Mouse (Mus musculus) erythroblast, adult 5-6 weeks (primary cell): Measurements from ENCODE around the gene Aipl1. TPM values are rescaled to one million over a fixed set of nuclear protein-coding genes. Genes with fewer than 3 reads are reported as not detected.
"Not testable (repeated sequence)": the region's sequence is repeated elsewhere in the genome, so short reads cannot be mapped to it uniquely, and the experiment has no call there.

Source experiments
- ATAC-seq: replicated peaks from 2 replicates; pipeline ENCODE4 v1.8.0; 2016; ENCODE audit warnings: moderate number of reproducible peaks, mild to moderate bottlenecking, moderate TSS enrichment, inconsistent platforms; ENCODE audit not compliant: poor library complexity, low FRiP score, severe bottlenecking
- total RNA-seq, 2 experiments: library from RNA; stranded (forward) in 1 of 2; stranded (reverse) in 1 of 2; fragments of 150-400 nt in 1 of 2; fragments of 200-764, 138-1000 nt in 1 of 2; gene quantifications; 2 replicates each; pipeline versions ENCODE4 v1.2.3 to v1.2.4; 2015 to 2017; ENCODE audit warnings: low replicate concordance in 2 of 2

Aipl1 gene
- total RNA-seq, 2 experiments from 2014 or later, result not detected

- ATAC-seq, result no peak
These were observed 14.5 kb downstream of the Aipl1 start for GRCm38 (mm10) chr11:72022827-72023226.

DNA sequence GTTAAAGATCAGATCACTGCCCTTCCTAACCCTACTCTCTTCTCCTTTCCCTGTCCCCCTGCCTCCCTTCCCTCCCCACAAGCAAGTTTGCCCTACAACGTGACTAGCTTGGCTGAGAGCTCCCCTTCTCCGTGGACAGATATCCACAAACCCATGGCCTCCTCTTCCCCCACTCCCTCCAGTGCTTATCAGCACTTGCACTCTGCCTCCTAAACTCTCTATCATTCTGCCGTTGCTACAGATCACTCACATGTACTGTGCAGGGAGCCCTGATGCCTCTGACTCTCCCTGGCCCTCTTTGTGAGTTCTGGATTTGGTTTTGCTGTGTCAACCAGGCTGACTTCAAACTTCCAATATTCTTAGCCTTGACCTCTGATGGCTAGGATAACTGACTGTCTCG is 16.3 kb downstream of the Aipl1 start:
- ATAC-seq, result no peak

GRCm38 (mm10) chr11:72017253-72017601 is 20.1 kb downstream of the Aipl1 start:
- no peak for ATAC-seq

- no peak for ATAC-seq
These were observed 20.6 kb downstream of the Aipl1 start for GRCm38 (mm10) chr11:72016518-72017252.

GRCm38 (mm10) chr11:72014674-72015073 is 22.6 kb downstream of the Aipl1 start:
- no peak for ATAC-seq

- ATAC-seq, result no peak
These were observed 25.4 kb downstream of the Aipl1 start for GRCm38 (mm10) chr11:72011955-72012354.

DNA sequence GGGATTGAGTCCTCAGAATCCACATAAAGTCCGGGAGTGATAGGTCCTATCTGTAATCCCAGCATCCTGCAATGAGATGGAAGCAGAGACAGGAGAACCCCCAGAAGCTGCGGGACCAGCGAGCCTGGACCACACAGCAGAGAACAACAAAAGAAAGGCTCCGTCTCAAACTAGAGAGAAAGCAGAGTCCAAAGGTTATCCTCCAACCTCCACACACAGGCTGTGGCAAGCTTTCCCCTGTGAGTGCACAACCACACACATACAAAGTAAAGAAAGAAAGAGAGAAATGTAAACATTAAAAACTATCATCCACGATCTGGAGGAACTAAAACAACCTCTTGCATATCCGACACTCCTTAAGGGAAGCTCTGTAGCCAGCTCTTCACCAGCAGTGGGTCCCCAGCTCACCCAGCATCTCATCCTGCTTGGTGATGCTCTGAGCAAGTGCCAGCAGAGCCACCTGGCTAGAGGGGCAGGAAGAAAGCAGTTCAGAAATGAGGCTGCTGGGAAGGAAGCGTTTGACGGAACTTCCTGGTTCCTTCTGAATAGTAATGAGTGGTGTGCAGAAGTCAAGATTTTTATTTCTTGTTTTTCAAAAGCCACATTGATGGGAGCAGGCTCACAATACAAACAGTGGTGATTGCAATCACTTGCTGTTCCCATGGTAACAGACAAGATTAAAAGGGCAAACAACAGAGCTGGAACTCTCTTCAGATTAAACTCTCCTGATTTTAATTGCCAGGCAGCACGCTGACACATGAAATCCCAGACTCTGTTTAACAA is 26.2 kb downstream of the Aipl1 start:
- ATAC-seq, result no peak

GRCm38 (mm10) chr11:72010367-72010766 is 26.9 kb downstream of the Aipl1 start:
- no peak for ATAC-seq

GRCm38 (mm10) chr11:72005547-72005946 is 31.8 kb downstream of the Aipl1 start:
- no peak for ATAC-seq

GRCm38 (mm10) chr11:72003171-72003570 is 34.1 kb downstream of the Aipl1 start:
- ATAC-seq, result no peak

- no peak for ATAC-seq
These were observed 35.0 kb downstream of the Aipl1 start for GRCm38 (mm10) chr11:72002138-72002853.

DNA sequence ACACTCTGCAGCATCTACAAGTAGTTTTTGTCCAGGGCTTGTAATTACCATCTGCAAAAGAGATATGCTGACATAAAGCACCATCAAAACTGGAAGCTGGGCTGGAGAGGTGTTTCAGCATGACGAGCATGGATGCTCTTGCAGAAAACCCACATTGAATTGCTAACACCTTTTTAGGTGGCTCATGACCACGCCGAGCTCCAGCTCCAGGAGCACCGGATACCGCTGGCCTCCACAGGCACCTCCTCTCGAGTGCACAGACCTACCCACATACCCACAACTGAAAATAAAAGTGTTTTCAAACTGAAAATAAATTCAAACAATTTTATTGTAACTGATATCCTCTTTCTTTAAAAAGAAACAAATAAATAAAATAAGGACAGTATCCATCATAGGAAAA is 37.1 kb downstream of the Aipl1 start:
- ATAC-seq, result no peak

- ATAC-seq, result no peak
These were observed 40.5 kb downstream of the Aipl1 start for GRCm38 (mm10) chr11:71996805-71997204.

- ATAC-seq, result no peak
These were observed 41.3 kb downstream of the Aipl1 start for GRCm38 (mm10) chr11:71995968-71996511.

GRCm38 (mm10) chr11:71992438-71992837 is 44.9 kb downstream of the Aipl1 start:
- ATAC-seq, result no peak

GRCm38 (mm10) chr11:71991541-71991940 is 45.8 kb downstream of the Aipl1 start:
- no peak for ATAC-seq

DNA sequence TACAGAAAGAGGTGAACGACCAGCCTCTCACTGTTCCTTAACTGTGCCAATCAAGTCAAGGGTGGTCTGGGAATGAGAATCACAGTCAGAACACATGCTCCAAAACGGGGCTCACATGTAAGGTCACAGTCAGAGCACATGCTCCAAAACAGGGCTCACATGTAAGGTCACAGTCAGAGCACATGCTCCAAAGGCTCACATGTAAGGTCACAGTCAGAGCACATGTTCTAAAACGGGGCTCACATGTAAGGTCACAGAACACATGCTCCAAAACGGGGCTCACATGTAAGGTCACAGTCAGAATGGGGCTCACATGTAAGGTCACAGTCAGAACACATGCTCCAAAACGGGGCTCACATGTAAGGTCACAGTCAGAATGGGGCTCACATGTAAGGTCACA is 47.9 kb downstream of the Aipl1 start:
- ATAC-seq, result not testable (repeated sequence)

- ATAC-seq, result no peak
These were observed 49.9 kb downstream of the Aipl1 start for GRCm38 (mm10) chr11:71987159-71988150.

GRCm38 (mm10) chr11:71985783-71986182 is 51.5 kb downstream of the Aipl1 start:
- ATAC-seq, result no peak
